Mouse (Mus musculus) liver, adult 2 months (tissue): ENCODE data around the gene Eng.

Experiments used
- CTCF ChIP-seq: fragments of 200-500 bp; IDR thresholded peaks from 2 replicates; pipeline ENCODE4 v1.5.1; 2011; ENCODE audit warnings: low read depth, low read length, control low read depth
- POLR2A ChIP-seq: fragments of 200-500 bp; IDR thresholded peaks from 2 replicates; pipeline ENCODE4 v1.6.1; 2011; ENCODE audit warnings: low read length, control low read depth; ENCODE audit not compliant: insufficient read depth; ENCODE audit errors: extremely low read depth

- TF ChIP-seq CTCF (no peak), POLR2A (no peak)
Observed at GRCm38 (mm10) chr2:32673176-32673917, 27.0 kb downstream of the Eng start.
